Mouse (Mus musculus): Measurements from ENCODE around the gene Plb1. TPM values are rescaled to one million over a fixed set of nuclear protein-coding genes. Genes with fewer than 3 reads are reported as not detected.

Gene Plb1
- polyA plus RNA-seq, 1 experiment from 2014 or later, result 0.09 TPM

DNA sequence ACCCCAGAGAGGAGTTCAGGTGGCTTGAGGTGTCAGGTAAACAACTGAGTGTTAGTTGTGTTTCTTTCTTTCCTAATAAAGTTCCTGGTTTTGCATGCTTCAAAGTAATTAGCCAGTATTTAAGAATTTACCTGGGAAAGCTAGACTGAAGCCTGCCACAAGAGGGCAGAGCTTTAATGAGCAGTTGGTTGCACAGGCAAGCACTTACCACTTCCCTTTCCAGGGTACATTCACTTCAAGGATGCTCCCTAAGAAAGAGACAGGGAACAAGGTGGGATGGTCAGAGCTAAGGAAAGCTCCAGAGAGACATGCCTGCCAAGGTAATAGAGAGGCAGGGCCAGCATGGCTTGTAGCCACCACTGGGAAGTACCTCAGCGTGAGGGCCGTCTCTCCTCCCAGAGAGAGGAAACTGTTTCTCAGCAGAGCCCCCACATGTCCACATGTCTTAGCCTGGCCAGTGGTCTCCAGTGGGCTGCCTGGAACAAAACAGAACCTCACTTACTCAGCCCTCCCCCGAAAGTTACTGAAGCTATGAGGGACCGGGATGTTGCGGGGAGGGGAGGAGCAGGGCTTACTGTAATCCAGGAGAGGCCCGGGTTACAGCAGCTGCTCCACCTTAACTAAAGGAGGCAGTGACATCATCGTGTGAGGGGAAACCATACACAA is 89.8 kb downstream of the Plb1 start:
- H3K27ac ChIP-seq (ENCODE audit: low read depth, low read length), result no peak overlapping the region
- WGBS, result 54% methylated on average over 7 of the region's 7 CpGs
- H3K4me2 ChIP-seq (ENCODE audit: low read length), result no peak overlapping the region
- no peaks in the 10 kb centered on the region for H3K36me3 ChIP-seq (ENCODE audit: control insufficient read depth, insufficient read depth, low read length)
- H3K4me3 ChIP-seq (ENCODE audit: low read depth, low read length), result no peak overlapping the region
- H3K9ac ChIP-seq (ENCODE audit: low read length), result no peak overlapping the region
- no peaks in the 10 kb centered on the region for H3K27me3 ChIP-seq (replicated peaks; ENCODE audit: control insufficient read depth, insufficient read depth, low read length)
- no peaks in the 10 kb centered on the region for H3K4me1 ChIP-seq (ENCODE audit: control insufficient read depth, insufficient read depth, low read length)
- no peaks in the 10 kb centered on the region for H3K9me3 ChIP-seq (replicated peaks; ENCODE audit: control insufficient read depth, low read length)
- ATAC-seq (peak; percentile 71; the same call in 1 of the 2 replicates), DNase-seq (ENCODE audit: low spot score) (peak; percentile 78)

DNA sequence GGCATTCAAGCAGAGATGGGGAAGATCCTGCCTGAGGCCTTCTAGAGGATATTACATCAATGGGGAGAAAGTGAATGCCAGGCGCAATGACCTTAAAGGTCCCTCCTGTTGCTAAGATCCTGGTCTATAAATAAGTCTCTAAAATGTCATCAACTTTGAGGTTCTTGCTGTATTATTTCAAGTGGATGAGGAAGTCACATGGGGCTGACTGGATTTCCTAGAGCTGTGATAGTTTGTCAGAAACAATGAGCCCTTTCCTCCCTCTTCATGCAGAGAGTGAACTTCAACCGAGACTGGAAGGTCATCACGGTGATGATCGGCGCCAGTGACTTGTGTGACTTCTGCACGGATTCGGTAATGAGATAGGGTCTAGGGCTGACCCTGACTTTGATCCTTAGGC is 95.6 kb downstream of the Plb1 start:
- H3K9ac ChIP-seq (ENCODE audit: low read length), result no peak overlapping the region
- no peak overlapping the region for H3K27ac ChIP-seq (ENCODE audit: low read depth, low read length)
- 93% methylated on average over 7 of the region's 7 CpGs for WGBS
- H3K9me3 ChIP-seq (replicated peaks; ENCODE audit: control insufficient read depth, low read length), result no peaks in the 10 kb centered on the region
- no peak overlapping the region for H3K4me2 ChIP-seq (ENCODE audit: low read length)
- DNase-seq (ENCODE audit: low spot score), result no peak
- H3K36me3 ChIP-seq (ENCODE audit: control insufficient read depth, insufficient read depth, low read length), result no peaks in the 10 kb centered on the region
- no peak overlapping the region for H3K4me3 ChIP-seq (ENCODE audit: low read depth, low read length)
- no peaks in the 10 kb centered on the region for H3K4me1 ChIP-seq (ENCODE audit: control insufficient read depth, insufficient read depth, low read length)
- ATAC-seq, result no peak
- no peaks in the 10 kb centered on the region for H3K27me3 ChIP-seq (replicated peaks; ENCODE audit: control insufficient read depth, insufficient read depth, low read length)

DNA sequence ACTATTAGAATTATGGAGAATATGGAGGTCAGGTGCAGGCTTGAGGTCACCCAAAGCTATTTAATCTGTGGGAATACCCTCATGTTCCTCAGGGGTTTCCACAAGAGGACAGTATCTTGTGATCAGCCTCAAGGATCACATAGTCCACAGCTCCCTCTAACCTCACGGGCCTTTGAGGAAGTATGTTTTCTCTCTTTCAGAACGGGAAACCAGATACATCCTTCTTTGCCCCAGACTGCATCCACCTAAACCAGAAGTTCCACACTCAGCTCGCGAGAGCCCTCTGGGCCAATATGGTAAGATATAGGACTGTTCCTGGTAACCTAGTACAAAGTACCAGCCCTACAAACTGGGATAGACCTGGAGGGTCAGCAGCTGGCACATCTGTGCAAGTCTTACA is 100.1 kb downstream of the Plb1 start:
- no peak overlapping the region for H3K4me2 ChIP-seq (ENCODE audit: low read length)
- H3K4me1 ChIP-seq (ENCODE audit: control insufficient read depth, insufficient read depth, low read length), result peaks cover 4% of the 10 kb centered on the region; the same call in 1 of the 2 replicates
- WGBS, result 92% methylated on average over 4 of the region's 4 CpGs
- no peak overlapping the region for H3K27ac ChIP-seq (ENCODE audit: low read depth, low read length)
- no peak overlapping the region for H3K4me3 ChIP-seq (ENCODE audit: low read depth, low read length)
- ATAC-seq, result no peak
- no peaks in the 10 kb centered on the region for H3K27me3 ChIP-seq (replicated peaks; ENCODE audit: control insufficient read depth, insufficient read depth, low read length)
- DNase-seq (ENCODE audit: low spot score), result no peak
- H3K9me3 ChIP-seq (replicated peaks; ENCODE audit: control insufficient read depth, low read length), result no peaks in the 10 kb centered on the region
- no peaks in the 10 kb centered on the region for H3K36me3 ChIP-seq (ENCODE audit: control insufficient read depth, insufficient read depth, low read length)
- no peak overlapping the region for H3K9ac ChIP-seq (ENCODE audit: low read length)

DNA sequence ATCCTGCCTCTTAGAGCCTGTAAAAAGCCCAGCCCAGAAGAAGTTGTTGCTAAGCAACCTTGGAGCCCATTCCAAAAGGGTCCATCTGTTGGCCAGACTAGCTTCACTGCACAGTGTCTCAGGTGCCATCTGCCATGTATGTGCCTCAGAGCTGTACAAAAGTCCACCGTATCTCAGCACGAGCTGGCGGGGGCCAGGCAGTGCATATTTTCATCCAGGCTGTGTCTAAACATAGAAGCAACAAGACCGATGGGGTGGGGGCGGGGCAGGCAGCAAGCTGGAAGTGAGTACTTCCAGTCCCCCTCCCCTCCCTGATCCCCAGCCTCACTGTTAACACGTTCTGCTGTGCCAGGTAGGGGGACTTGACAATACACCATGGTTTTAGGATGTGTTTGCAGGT is 102.7 kb downstream of the Plb1 start:
- DNase-seq (ENCODE audit: low spot score), result peak; percentile 90
- Histone ChIP-seq H3K36me3 (ENCODE audit: control insufficient read depth, insufficient read depth, low read length) (no peaks in the 10 kb centered on the region), H3K4me2 (ENCODE audit: low read length) (no peak overlapping the region), H3K9me3 (replicated peaks; ENCODE audit: control insufficient read depth, low read length) (no peaks in the 10 kb centered on the region), H3K27me3 (replicated peaks; ENCODE audit: control insufficient read depth, insufficient read depth, low read length) (no peaks in the 10 kb centered on the region), H3K4me3 (ENCODE audit: low read depth, low read length) (no peak overlapping the region), H3K9ac (ENCODE audit: low read length) (no peak overlapping the region), H3K27ac (ENCODE audit: low read depth, low read length) (peak overlapping the region; percentile 52; the same call in 1 of the 2 replicates), H3K4me1 (ENCODE audit: control insufficient read depth, insufficient read depth, low read length) (peaks cover 4% of the 10 kb centered on the region; the same call in 1 of the 2 replicates)
- peak; percentile 98 for ATAC-seq
- WGBS, result 37% methylated on average over 6 of the region's 6 CpGs

DNA sequence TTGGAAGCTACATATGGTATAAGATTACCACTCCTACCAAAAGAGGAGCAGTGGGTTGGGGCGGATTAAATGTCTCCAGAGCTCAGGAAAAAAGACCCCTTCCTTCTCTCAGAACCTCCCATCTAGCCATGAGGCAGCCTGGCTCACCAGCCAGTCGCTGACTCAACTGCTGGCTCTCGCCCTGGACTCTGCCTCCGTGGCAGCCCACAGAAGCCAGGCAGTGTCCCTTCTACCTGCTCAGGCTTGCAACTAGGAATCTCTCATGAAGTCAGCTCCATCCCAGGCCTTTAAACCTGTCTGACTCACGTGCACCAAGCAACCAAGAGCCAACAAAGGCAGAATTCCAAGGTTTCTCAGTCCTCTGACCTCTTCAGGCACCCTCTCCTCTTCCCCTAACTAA is 103.6 kb downstream of the Plb1 start:
- Histone ChIP-seq H3K36me3 (ENCODE audit: control insufficient read depth, insufficient read depth, low read length) (no peaks in the 10 kb centered on the region), H3K4me3 (ENCODE audit: low read depth, low read length) (no peak overlapping the region), H3K4me1 (ENCODE audit: control insufficient read depth, insufficient read depth, low read length) (peaks cover 4% of the 10 kb centered on the region; the same call in 1 of the 2 replicates), H3K27me3 (replicated peaks; ENCODE audit: control insufficient read depth, insufficient read depth, low read length) (no peaks in the 10 kb centered on the region), H3K9ac (ENCODE audit: low read length) (no peak overlapping the region), H3K27ac (ENCODE audit: low read depth, low read length) (no peak overlapping the region), H3K4me2 (ENCODE audit: low read length) (no peak overlapping the region), H3K9me3 (replicated peaks; ENCODE audit: control insufficient read depth, low read length) (no peaks in the 10 kb centered on the region)
- DNase-seq (ENCODE audit: low spot score) (no peak), ATAC-seq (no peak)
- 64% methylated on average over 5 of the region's 5 CpGs for WGBS

DNA sequence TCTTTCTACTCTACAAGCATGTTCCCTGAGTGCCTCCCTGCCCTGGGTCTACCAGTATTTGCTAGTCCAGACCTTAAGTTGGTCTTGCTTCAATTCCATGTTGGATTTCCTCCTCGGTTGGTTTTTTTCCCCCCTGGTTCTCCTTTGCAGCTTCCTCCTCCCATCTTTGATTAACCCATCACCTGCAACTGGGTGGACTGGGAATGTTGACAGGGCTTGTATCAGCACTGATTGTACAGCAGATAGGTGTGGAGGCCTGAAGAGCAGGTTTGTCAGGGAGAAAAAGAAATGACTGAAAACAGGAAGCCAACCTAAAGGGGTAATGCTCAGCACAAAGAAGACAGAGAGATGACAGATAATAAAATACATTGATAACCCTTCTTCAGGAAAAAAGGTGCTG is 104.8 kb downstream of the Plb1 start:
- no peak overlapping the region for H3K27ac ChIP-seq (ENCODE audit: low read depth, low read length)
- WGBS, result 84% methylated on average over 1 of the region's 1 CpGs
- H3K4me2 ChIP-seq (ENCODE audit: low read length), result no peak overlapping the region
- H3K9me3 ChIP-seq (replicated peaks; ENCODE audit: control insufficient read depth, low read length), result no peaks in the 10 kb centered on the region
- DNase-seq (ENCODE audit: low spot score), result no peak
- no peak overlapping the region for H3K9ac ChIP-seq (ENCODE audit: low read length)
- no peaks in the 10 kb centered on the region for H3K36me3 ChIP-seq (ENCODE audit: control insufficient read depth, insufficient read depth, low read length)
- H3K27me3 ChIP-seq (replicated peaks; ENCODE audit: control insufficient read depth, insufficient read depth, low read length), result no peaks in the 10 kb centered on the region
- no peak for ATAC-seq
- H3K4me1 ChIP-seq (ENCODE audit: control insufficient read depth, insufficient read depth, low read length), result peaks cover 4% of the 10 kb centered on the region; the same call in 1 of the 2 replicates
- no peak overlapping the region for H3K4me3 ChIP-seq (ENCODE audit: low read depth, low read length)

DNA sequence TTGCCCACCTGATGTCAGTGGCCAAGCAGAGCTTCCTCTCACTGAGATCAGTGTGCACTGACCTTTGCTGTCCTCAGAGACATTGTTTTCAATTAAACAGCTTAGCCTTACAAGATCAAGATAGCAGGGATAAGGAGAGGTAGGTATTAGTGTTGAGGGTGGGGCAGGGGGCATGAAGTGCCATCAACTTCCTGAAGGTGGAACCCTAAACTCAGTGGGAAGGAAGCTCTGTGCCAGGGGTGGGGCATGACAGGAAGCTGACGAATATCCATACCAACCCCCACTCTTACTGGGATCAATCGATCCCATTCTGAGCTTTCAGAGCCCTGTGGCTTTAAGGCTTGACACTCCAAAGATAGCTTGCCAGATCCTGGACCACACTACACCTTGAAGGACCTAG is 105.8 kb downstream of the Plb1 start:
- H3K27ac ChIP-seq (ENCODE audit: low read depth, low read length), result no peak overlapping the region
- no peak overlapping the region for H3K4me2 ChIP-seq (ENCODE audit: low read length)
- peaks cover 4% of the 10 kb centered on the region; the same call in 1 of the 2 replicates for H3K4me1 ChIP-seq (ENCODE audit: control insufficient read depth, insufficient read depth, low read length)
- no peaks in the 10 kb centered on the region for H3K27me3 ChIP-seq (replicated peaks; ENCODE audit: control insufficient read depth, insufficient read depth, low read length)
- no peaks in the 10 kb centered on the region for H3K9me3 ChIP-seq (replicated peaks; ENCODE audit: control insufficient read depth, low read length)
- H3K9ac ChIP-seq (ENCODE audit: low read length), result no peak overlapping the region
- no peak overlapping the region for H3K4me3 ChIP-seq (ENCODE audit: low read depth, low read length)
- 71% methylated on average over 2 of the region's 2 CpGs for WGBS
- DNase-seq (ENCODE audit: low spot score) (no peak), ATAC-seq (no peak)
- no peaks in the 10 kb centered on the region for H3K36me3 ChIP-seq (ENCODE audit: control insufficient read depth, insufficient read depth, low read length)

DNA sequence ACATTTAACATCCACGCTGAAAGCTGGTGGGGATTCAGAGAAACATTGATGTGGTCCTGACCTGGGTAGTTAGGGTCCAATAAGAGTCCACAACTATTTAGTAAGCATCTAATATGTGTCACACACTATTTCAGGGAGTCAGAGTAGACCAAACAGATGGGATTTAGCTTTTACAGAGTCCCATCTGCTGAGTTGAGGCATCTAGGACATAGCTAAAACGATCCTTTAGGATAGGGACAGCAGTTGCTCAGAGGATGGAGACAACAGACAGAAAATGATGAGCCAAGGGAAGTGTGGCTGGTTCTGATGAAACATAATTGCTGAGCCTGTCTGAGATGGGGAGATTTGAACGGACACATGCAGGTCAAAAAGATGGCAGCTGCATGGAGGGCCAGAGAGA is 106.3 kb downstream of the Plb1 start:
- Histone ChIP-seq H3K27me3 (replicated peaks; ENCODE audit: control insufficient read depth, insufficient read depth, low read length) (no peaks in the 10 kb centered on the region), H3K27ac (ENCODE audit: low read depth, low read length) (no peak overlapping the region), H3K4me3 (ENCODE audit: low read depth, low read length) (no peak overlapping the region), H3K4me2 (ENCODE audit: low read length) (no peak overlapping the region), H3K9me3 (replicated peaks; ENCODE audit: control insufficient read depth, low read length) (no peaks in the 10 kb centered on the region), H3K36me3 (ENCODE audit: control insufficient read depth, insufficient read depth, low read length) (no peaks in the 10 kb centered on the region), H3K9ac (ENCODE audit: low read length) (no peak overlapping the region), H3K4me1 (ENCODE audit: control insufficient read depth, insufficient read depth, low read length) (peaks cover 4% of the 10 kb centered on the region; the same call in 1 of the 2 replicates)
- ATAC-seq (no peak), DNase-seq (ENCODE audit: low spot score) (no peak)
- 77% methylated on average over 3 of the region's 3 CpGs for WGBS

DNA sequence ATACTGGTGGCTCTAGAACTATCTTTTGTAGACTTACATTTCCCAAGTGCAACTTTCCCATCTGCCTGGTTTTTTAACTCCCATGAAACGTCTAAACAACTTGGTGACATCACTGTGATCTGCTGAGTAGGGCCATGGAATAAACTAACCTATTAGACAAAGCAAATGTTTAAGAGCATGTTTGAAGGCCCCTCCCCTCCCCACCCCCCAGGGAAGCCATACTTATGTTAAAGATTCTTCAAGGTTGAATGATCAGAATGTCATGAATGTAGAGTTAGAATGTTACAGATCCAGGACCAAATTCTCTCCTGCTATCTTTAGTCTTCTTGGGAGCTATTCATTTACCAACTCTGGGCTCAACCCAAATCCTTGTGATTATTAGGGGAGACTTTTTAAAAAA is 107.7 kb downstream of the Plb1 start:
- no peak overlapping the region for H3K4me2 ChIP-seq (ENCODE audit: low read length)
- 74% methylated on average over 1 of the region's 1 CpGs for WGBS
- H3K36me3 ChIP-seq (ENCODE audit: control insufficient read depth, insufficient read depth, low read length), result no peaks in the 10 kb centered on the region
- DNase-seq (ENCODE audit: low spot score) (no peak), ATAC-seq (no peak)
- H3K27me3 ChIP-seq (replicated peaks; ENCODE audit: control insufficient read depth, insufficient read depth, low read length), result no peaks in the 10 kb centered on the region
- no peaks in the 10 kb centered on the region for H3K4me1 ChIP-seq (ENCODE audit: control insufficient read depth, insufficient read depth, low read length)
- no peak overlapping the region for H3K4me3 ChIP-seq (ENCODE audit: low read depth, low read length)
- no peak overlapping the region for H3K27ac ChIP-seq (ENCODE audit: low read depth, low read length)
- H3K9ac ChIP-seq (ENCODE audit: low read length), result no peak overlapping the region
- H3K9me3 ChIP-seq (replicated peaks; ENCODE audit: control insufficient read depth, low read length), result no peaks in the 10 kb centered on the region

Data from forebrain, embryonic 14.5 days (tissue).